Mouse (Mus musculus): ENCODE data around the gene Esf1.
"Not testable (repeated sequence)": the region's sequence is repeated elsewhere in the genome, so short reads cannot be mapped to it uniquely, and the experiment has no call there.

The Esf1 gene

GRCm38 (mm10) chr2:140170127-140170802 is at the start of gene Esf1, which contains the start of gene Ndufaf5:
Gene Esf1 (minus strand): TSS chr2:140170564.
Gene Ndufaf5 (plus strand): TSS chr2:140170649.
- peak; percentile 82 to 88 for DNase-seq (ENCODE audit: low spot score in 2 of 2)

- DNase-seq (ENCODE audit: low spot score in 2 of 2) = no peak
Measured at GRCm38 (mm10) chr2:140215965-140216364, 45.6 kb upstream of the Esf1 start.

- no peak for DNase-seq (ENCODE audit: low spot score in 2 of 2)
Measured at GRCm38 (mm10) chr2:140215415-140215814, 45.1 kb upstream of the Esf1 start.

- DNase-seq (ENCODE audit: low spot score in 2 of 2) = no peak
Measured at GRCm38 (mm10) chr2:140214519-140215027, 44.2 kb upstream of the Esf1 start.

GRCm38 (mm10) chr2:140203756-140204155 is 33.4 kb upstream of the Esf1 start:
- no peak for DNase-seq (ENCODE audit: low spot score in 2 of 2)

GRCm38 (mm10) chr2:140202573-140202972 is 32.2 kb upstream of the Esf1 start:
- no peak for DNase-seq (ENCODE audit: low spot score in 2 of 2)

GRCm38 (mm10) chr2:140200713-140201112 is 30.3 kb upstream of the Esf1 start:
- DNase-seq (ENCODE audit: low spot score in 2 of 2) = no peak

GRCm38 (mm10) chr2:140185685-140186210 is 15.4 kb upstream of the Esf1 start:
- DNase-seq (ENCODE audit: low spot score in 2 of 2) = not testable (repeated sequence)

GRCm38 (mm10) chr2:140170803-140171553 is 614 bp upstream of the Esf1 start:
- DNase-seq (ENCODE audit: low spot score in 2 of 2) = no peak

- DNase-seq (ENCODE audit: low spot score in 2 of 2) = no peak
Measured at GRCm38 (mm10) chr2:140169057-140169456, 1.3 kb downstream of the Esf1 start.

GRCm38 (mm10) chr2:140163351-140163854 is 7.0 kb downstream of the Esf1 start:
- DNase-seq (ENCODE audit: low spot score in 2 of 2) = no peak

GRCm38 (mm10) chr2:140159186-140159730 is 11.1 kb downstream of the Esf1 start:
- no peak for DNase-seq (ENCODE audit: low spot score in 2 of 2)

- DNase-seq (ENCODE audit: low spot score in 2 of 2) = not testable (repeated sequence)
Measured at GRCm38 (mm10) chr2:140151743-140152142, 18.6 kb downstream of the Esf1 start, which contains the start of gene Gm17374. Gene Gm17374 (plus strand): TSS chr2:140152043.

GRCm38 (mm10) chr2:140125516-140125915 is 44.8 kb downstream of the Esf1 start:
- DNase-seq (ENCODE audit: low spot score in 2 of 2) = no peak

GRCm38 (mm10) chr2:140113851-140114250 is 56.5 kb downstream of the Esf1 start:
- no peak for DNase-seq (ENCODE audit: low spot score in 2 of 2)

- DNase-seq (ENCODE audit: low spot score in 2 of 2) = no peak
Measured at GRCm38 (mm10) chr2:140108945-140109344, 61.4 kb downstream of the Esf1 start.

GRCm38 (mm10) chr2:140107641-140108040 is 62.7 kb downstream of the Esf1 start:
- no peak for DNase-seq (ENCODE audit: low spot score in 2 of 2)

GRCm38 (mm10) chr2:140104951-140105350 is 65.4 kb downstream of the Esf1 start:
- no peak for DNase-seq (ENCODE audit: low spot score in 2 of 2)

GRCm38 (mm10) chr2:140100551-140101474 is 69.6 kb downstream of the Esf1 start:
- no peak for DNase-seq (ENCODE audit: low spot score in 2 of 2)

GRCm38 (mm10) chr2:140099971-140100370 is 70.4 kb downstream of the Esf1 start:
- no peak for DNase-seq (ENCODE audit: low spot score in 2 of 2)

- no peak for DNase-seq (ENCODE audit: low spot score in 2 of 2)
Measured at GRCm38 (mm10) chr2:140097131-140097591, 73.2 kb downstream of the Esf1 start.

Data from natural killer cell, adult 2 months (primary cell).